In the genomic region with DNA sequence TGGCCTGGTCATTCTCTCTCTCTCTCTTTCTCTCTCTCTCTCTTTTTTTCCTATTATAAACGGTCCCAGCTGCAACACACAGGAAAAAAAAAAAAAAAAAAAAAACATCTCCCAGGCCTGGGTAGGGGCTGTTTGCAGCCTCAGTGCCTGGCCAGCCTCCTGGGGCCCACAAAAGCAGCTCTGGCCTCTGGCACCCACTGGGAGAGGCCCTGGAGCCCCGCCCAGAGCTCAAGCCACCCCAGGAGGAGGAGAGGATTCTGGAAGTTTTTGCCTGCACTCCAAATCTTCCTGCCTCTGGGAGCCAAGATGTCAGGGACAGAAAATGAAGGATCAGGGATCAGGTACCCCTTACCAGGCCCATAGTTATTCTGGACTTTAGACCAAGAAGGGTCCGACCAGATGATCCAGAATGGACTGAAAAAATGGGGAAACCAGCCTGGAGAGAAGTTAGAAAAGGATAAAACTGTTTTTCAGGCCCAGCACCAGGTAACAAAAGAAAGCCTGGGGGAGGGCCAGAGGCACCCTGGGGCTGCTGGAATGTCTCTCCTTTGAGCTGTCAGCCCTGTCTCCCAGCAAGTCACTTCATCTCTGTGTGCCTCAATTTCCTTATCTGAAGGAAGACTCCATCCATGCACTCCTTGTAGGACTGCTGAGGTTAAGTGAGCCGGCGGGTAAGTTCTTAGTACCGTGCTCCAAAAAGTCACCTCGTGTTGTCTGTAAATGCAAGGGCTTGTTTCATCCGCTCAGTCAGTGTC, we compare ENCODE assay signal across 15 mouse cellular contexts. TPM values are rescaled to one million over a fixed set of nuclear protein-coding genes. Genes with fewer than 3 reads are reported as not detected.
A peak's percentile ranks its signal among the peaks of the same experiment; 100 is the strongest.
DNase-seq lines count a peak whose midpoint lies in the region; ATAC-seq and TF ChIP-seq lines count a peak whose summit lies in the region.
"Had no signal": no experiment of that assay in that cellular context is flagged by ENCODE, and none has a peak within 500 bp of the region (broad histone marks: within the 10 kb centered on the region; RNA-seq: fewer than 3 reads in every experiment).

No protein-coding gene starts in this region.

- H3K27me3 ChIP-seq in embryonic facial prominence, embryonic 12.5 days = no peaks in the 10 kb centered on the region
- no peaks in the 10 kb centered on the region for H3K27me3 ChIP-seq in limb, embryonic 14.5 days (ENCODE audit: control insufficient read depth, insufficient read depth, low read length)

- 34% methylated on average over 8 of the region's 8 CpGs for WGBS in embryonic facial prominence, embryonic 12.5 days
- 49% methylated on average over 8 of the region's 8 CpGs for WGBS in limb, embryonic 14.5 days

- H3K4me1 ChIP-seq in embryonic facial prominence, embryonic 12.5 days = peaks cover 15% of the 10 kb centered on the region
- peaks cover 14% of the 10 kb centered on the region for H3K4me1 ChIP-seq in limb, embryonic 14.5 days (ENCODE audit: control insufficient read depth, insufficient read depth, low read length)
- H3K4me1 ChIP-seq: liver, embryonic 13.5 days had no signal

- H3K9me3 ChIP-seq in embryonic facial prominence, embryonic 12.5 days = no peaks in the 10 kb centered on the region
- no peaks in the 10 kb centered on the region for H3K9me3 ChIP-seq in limb, embryonic 14.5 days (ENCODE audit: control insufficient read depth, low read length)
- H3K9me3 ChIP-seq: liver, embryonic 13.5 days; stomach, embryonic 15.5 days had no signal

- H3K27ac ChIP-seq in embryonic facial prominence, embryonic 12.5 days = 0 out of 2 replicates have a peak overlapping the region, but pooled peaks have one; percentile 32
- H3K27ac ChIP-seq in limb, embryonic 14.5 days (replicated peaks; ENCODE audit: low read depth, low read length) = peak overlapping the region; percentile 43; the same call in 1 of the 2 replicates
- H3K27ac ChIP-seq: liver, embryonic 13.5 days had no signal

- H3K4me3 ChIP-seq in embryonic facial prominence, embryonic 12.5 days = no peak overlapping the region
- no peak overlapping the region for H3K4me3 ChIP-seq in limb, embryonic 14.5 days (replicated peaks; ENCODE audit: low read length)
- H3K4me3 ChIP-seq: liver, embryonic 13.5 days; stomach, embryonic 15.5 days had no signal

- no peak overlapping the region for H3K9ac ChIP-seq in embryonic facial prominence, embryonic 12.5 days
- H3K9ac ChIP-seq in limb, embryonic 14.5 days (ENCODE audit: low read depth, low read length, severe bottlenecking) = no peak overlapping the region
- H3K9ac ChIP-seq: liver, embryonic 13.5 days; stomach, embryonic 15.5 days had no signal

- H3K4me2 ChIP-seq in embryonic facial prominence, embryonic 12.5 days (replicated peaks) = no peak overlapping the region
- no peak overlapping the region for H3K4me2 ChIP-seq in limb, embryonic 14.5 days (replicated peaks; ENCODE audit: low read depth, low read length, severe bottlenecking)
- H3K4me2 ChIP-seq: liver, embryonic 13.5 days; stomach, embryonic 15.5 days had no signal

- H3K36me3 ChIP-seq in embryonic facial prominence, embryonic 12.5 days = no peaks in the 10 kb centered on the region
- no peaks in the 10 kb centered on the region for H3K36me3 ChIP-seq in limb, embryonic 14.5 days (ENCODE audit: control insufficient read depth, insufficient read depth, low read length)
- H3K36me3 ChIP-seq: G1E; liver, embryonic 13.5 days; stomach, embryonic 15.5 days had no signal

- no peak for TF ChIP-seq POLR2A in limb, embryonic 14.5 days (IDR thresholded peaks at IDR 0.05; ENCODE audit: borderline replicate concordance, extremely low read depth, insufficient read depth, insufficient read length)

- ATAC-seq in embryonic facial prominence, embryonic 12.5 days (ENCODE audit: insufficient number of reproducible peaks, insufficient read depth, low FRiP score, low TSS enrichment) = no peak
- no peak for ATAC-seq in limb, embryonic 14.5 days (ENCODE audit: low FRiP score, low read depth)
- ATAC-seq: activated CD4-positive, CD25-positive, alpha-beta regulatory T cell, adult 4 months had no signal

- DNase-seq in adrenal gland, postnatal 10 days = peak; percentile 51
- DNase-seq in adrenal gland, postnatal 36 days = no peak
- DNase-seq in 3134 (ENCODE audit: extremely low read depth, insufficient read length, low spot score) = peak; percentile 19
- DNase-seq in limb, embryonic 14.5 days (ENCODE audit: low spot score) = no peak
- DNase-seq in lung, postnatal 36 days = no peak
- DNase-seq in urinary bladder, adult 18-20 months (ENCODE audit: low spot score in 2 of 2) = no peak
- DNase-seq in kidney, adult 9 months = no peak
- DNase-seq: cerebellum, postnatal 14 days; kidney, adult 18-20 months; liver, embryonic 13.5 days; right cerebral cortex, postnatal 4 days had no signal

RNA-seq across cellular contexts. Expression of gene Zfp423, which starts 8.6 kb away (rescaled TPM):
- total RNA-seq in adrenal gland, postnatal 10 days (2021) = 10 to 100 TPM; 19.6 to 35.2 TPM
- 10 to 100 TPM; 16.5 to 20.8 TPM for total RNA-seq in adrenal gland, postnatal 36 days (2021)
- 33.5 and 36.5 TPM in 2 replicates for polyA plus RNA-seq in embryonic facial prominence, embryonic 12.5 days (2016; fragmentation: Nextera tagmentation; extraction: Ambion mirVana)
- 46.4 and 59.9 TPM in 2 replicates for polyA plus RNA-seq in limb, embryonic 14.5 days (2012; rRNA removed)
- 24.4 and 33.2 TPM in 2 replicates for polyA plus RNA-seq in limb, embryonic 14.5 days (2014; fragmentation: Nextera tagmentation; extraction: Ambion mirVana)
- total RNA-seq: G1E had no signal
- polyA plus RNA-seq: activated CD4-positive, CD25-positive, alpha-beta regulatory T cell, adult 4 months; G1E had no signal

Comparison
In these comparisons a context has a peak if more than half of its experiments do, and no peak if none do; other contexts are left out.
1. DNase-seq: peak in adrenal gland, postnatal 10 days (single experiment) and 3134 (single experiment); none in adrenal gland, postnatal 36 days (0 of 2), limb, embryonic 14.5 days (single experiment), lung, postnatal 36 days (single experiment), urinary bladder, adult 18-20 months (0 of 2) and kidney, adult 9 months (single experiment).